Mouse (Mus musculus) limb, embryonic 10.5 days (tissue): ENCODE measurements around the gene Mrtfb. TPM values are rescaled to one million over a fixed set of nuclear protein-coding genes. Genes with fewer than 3 reads are reported as not detected.
A peak's percentile ranks its signal among the peaks of the same experiment; 100 is the strongest.

Source experiments
- DNase-seq: peaks from one replicate; pipeline ENCODE4 v3.0.0-alpha.2; 2017; ENCODE audit warnings: low spot score
- H3K27ac ChIP-seq: fragments of 300-500 bp; sonication (generic); 2 replicates; pipeline ENCODE4 v1.5.1; 2016; ENCODE audit warnings: mild to moderate bottlenecking
- H3K27me3 ChIP-seq: fragments of 300-500 bp; sonication (generic); 2 replicates; pipeline ENCODE4 v1.6.1; 2016; ENCODE audit warnings: low read depth, mild to moderate bottlenecking; ENCODE audit not compliant: poor library complexity, severe bottlenecking
- H3K36me3 ChIP-seq: fragments of 300-500 bp; sonication (generic); 2 replicates; pipeline ENCODE4 v1.6.1; 2016; ENCODE audit warnings: mild to moderate bottlenecking, moderate library complexity
- H3K4me1 ChIP-seq: fragments of 300-500 bp; sonication (generic); 2 replicates; pipeline ENCODE4 v1.6.1; 2016
- H3K4me3 ChIP-seq: fragments of 300-500 bp; sonication (generic); 2 replicates; pipeline ENCODE4 v1.5.1; 2016; ENCODE audit warnings: mild to moderate bottlenecking, moderate library complexity
- H3K9me3 ChIP-seq: fragments of 300-500 bp; sonication (generic); replicated peaks from 2 replicates; pipeline ENCODE4 v1.6.1; 2016; ENCODE audit warnings: mild to moderate bottlenecking
- WGBS: fragments of 180-500 bp; shearing (Covaris S2); methylation state at CpG from one replicate; pipeline ENCODE4 v1.1.7; 2016; 5-methylcytosine and 5-hydroxymethylcytosine counted together
- polyA plus RNA-seq: library from polyadenylated mRNA; unstranded; fragments of >200 nt; fragmentation: Nextera tagmentation; extraction: Ambion mirVana; gene quantifications from 2 replicates; pipeline ENCODE4 v1.2.1, GENCODE M21; 2016

Mrtfb gene
- polyA plus RNA-seq, 1 experiment from 2014 or later, result 21.3 TPM

DNA sequence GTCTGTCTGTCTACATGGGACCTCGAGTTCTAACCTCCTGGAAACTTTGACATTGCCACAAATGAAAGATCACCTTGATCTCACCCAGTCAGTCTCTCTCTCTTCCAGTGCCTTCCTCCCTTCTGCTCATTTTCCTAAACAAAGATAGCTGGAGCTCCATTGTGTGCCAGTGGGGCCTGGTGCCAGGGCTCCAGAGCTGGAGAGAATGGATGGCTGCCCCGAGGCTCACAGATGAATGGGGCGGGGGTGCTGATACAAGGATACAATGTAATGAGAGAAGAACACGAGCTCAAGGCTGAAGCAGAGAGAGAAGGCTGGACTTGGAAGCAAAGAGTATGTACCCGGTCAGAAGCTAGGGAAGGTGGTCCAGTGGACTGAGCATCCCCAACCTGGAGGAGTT lies 189.2 kb downstream of the Mrtfb start:
- peaks cover 22% of the 10 kb centered on the region for H3K4me1 ChIP-seq
- no peaks in the 10 kb centered on the region for H3K9me3 ChIP-seq
- no peak overlapping the region for H3K27ac ChIP-seq
- no peak for DNase-seq
- no peaks in the 10 kb centered on the region for H3K36me3 ChIP-seq
- no peak overlapping the region for H3K4me3 ChIP-seq
- WGBS, result 77% methylated on average over 5 of the region's 5 CpGs
- peaks cover 58% of the 10 kb centered on the region for H3K27me3 ChIP-seq

DNA sequence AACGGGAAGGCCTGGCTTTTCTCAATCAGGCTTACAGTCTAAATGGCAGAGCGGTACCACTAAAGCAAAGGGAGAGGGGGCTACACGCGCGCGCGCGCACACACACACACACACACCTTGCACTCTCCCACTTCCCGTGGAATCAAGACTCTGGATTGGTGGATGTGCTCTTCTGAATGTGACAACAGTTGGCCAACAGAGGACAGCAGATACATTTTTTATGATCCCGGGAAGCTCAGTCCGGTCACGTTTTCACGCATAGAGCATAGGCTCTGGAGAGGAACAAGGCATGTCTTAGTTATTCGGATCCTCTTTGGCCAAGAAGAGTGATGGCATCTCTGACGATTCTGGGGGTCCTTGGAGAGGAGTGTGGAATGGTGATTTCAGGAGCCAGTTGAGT lies 190.2 kb downstream of the Mrtfb start:
- Histone ChIP-seq H3K36me3 (no peaks in the 10 kb centered on the region), H3K4me1 (peaks cover 22% of the 10 kb centered on the region), H3K4me3 (peak overlapping the region; percentile 80), H3K27me3 (peaks cover 68% of the 10 kb centered on the region), H3K27ac (no peak overlapping the region), H3K9me3 (no peaks in the 10 kb centered on the region)
- WGBS, result 16% methylated on average over 15 of the region's 15 CpGs
- DNase-seq, result no peak

DNA sequence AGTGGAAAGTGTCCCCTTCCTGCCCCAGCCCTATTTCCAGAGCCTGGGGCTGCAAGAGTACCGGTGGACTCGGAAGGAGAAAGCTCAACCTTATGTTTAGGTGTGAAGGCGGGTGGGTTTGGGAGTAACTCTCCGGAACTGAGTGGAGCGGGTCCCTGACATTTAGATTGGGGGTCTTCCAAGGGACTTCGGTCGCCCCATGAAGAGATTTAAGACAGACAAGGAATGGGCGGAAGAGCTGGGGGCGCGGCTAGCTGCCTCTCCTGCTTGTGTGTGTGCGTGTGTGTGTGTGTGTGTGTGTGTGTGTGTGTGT lies 190.6 kb downstream of the Mrtfb start:
- Histone ChIP-seq H3K27ac (peak overlapping the region; percentile 87), H3K4me3 (peak overlapping the region; percentile 80), H3K9me3 (no peaks in the 10 kb centered on the region), H3K27me3 (peaks cover 73% of the 10 kb centered on the region), H3K4me1 (peaks cover 22% of the 10 kb centered on the region), H3K36me3 (no peaks in the 10 kb centered on the region)
- 2% methylated on average over 11 of the region's 11 CpGs for WGBS
- DNase-seq, result no peak

DNA sequence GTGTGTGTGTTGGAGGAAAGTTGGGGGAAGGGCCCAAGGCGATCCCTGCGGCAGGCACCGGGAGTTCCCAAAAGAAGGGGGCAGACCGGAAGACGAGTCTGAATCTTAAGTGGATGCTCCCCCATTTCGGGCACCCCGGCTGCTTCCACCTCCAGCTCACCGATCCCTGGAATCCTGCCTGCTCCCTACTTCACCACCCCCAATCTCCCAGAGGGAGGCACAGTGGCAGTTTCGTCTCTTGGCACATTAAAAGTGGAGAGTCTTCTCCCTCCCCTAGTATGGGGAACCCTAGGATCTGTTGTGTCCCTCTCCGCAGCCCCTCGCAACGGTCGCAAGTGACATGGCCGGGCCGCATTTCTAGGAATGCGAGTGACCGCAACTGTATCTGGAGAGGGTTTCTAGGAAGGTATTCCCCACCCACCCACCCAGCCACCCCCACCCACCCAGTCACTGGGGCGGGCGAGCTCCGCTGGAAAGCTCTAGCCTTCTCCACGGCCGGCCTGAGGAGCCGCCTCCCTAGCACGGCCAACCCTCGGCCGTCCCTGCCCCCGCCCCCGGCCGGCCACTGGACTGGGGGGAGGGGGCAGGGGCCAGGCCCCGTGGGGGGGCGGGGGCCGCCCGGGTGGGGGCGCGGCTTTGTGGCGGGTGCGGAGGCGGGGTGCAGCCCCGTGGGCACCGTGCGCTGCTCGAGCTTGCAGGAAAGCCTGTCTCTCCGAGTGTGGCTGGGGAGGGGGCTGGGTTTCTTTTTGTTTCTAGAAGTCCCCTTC lies 191.2 kb downstream of the Mrtfb start:
- Histone ChIP-seq H3K4me1 (peaks cover 22% of the 10 kb centered on the region), H3K27me3 (peaks cover 77% of the 10 kb centered on the region), H3K36me3 (no peaks in the 10 kb centered on the region), H3K27ac (peak overlapping the region; percentile 87), H3K4me3 (peak overlapping the region; percentile 80), H3K9me3 (no peaks in the 10 kb centered on the region)
- peak; percentile 58 for DNase-seq
- 0% methylated on average over 36 of the region's 43 CpGs for WGBS

DNA sequence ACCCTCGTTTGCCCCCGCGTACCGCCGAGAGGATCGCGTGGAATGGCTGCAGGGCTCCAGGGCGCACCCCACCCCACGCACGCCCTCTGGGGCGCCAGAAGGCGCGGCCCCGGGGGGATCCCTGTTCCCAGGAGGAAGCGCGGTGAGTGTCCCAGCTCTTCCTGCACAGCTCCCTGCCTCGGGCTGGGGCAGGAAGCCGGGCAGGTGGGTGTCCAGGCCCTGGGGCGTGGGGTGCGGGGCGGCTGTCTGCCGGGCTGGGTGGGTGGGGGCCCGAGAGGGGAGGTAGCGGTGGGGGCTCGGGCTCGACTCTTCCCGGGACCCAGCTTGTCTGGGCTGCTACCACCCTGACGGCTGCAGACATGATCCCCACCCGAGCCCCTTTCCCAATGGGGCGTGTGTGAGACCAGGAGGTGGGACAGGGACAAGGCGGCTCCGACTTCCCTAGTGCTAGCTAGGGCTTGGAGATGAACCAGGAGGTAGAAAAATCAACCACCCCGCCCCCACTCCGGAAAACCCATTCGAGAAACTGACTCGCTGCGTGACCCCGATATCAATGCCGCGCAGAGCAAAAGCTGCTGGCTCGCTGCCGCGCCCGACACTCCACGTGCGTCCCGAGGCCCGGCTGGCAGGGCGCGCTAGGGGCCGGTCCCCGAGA lies 191.9 kb downstream of the Mrtfb start:
- no peaks in the 10 kb centered on the region for H3K9me3 ChIP-seq
- peak overlapping the region; percentile 87 for H3K27ac ChIP-seq
- H3K4me3 ChIP-seq, result peak overlapping the region; percentile 80
- H3K27me3 ChIP-seq, result peaks cover 77% of the 10 kb centered on the region
- H3K36me3 ChIP-seq, result no peaks in the 10 kb centered on the region
- peaks cover 22% of the 10 kb centered on the region for H3K4me1 ChIP-seq
- DNase-seq, result peak; percentile 70
- WGBS, result under 1% methylated on average over 51 of the region's 52 CpGs

DNA sequence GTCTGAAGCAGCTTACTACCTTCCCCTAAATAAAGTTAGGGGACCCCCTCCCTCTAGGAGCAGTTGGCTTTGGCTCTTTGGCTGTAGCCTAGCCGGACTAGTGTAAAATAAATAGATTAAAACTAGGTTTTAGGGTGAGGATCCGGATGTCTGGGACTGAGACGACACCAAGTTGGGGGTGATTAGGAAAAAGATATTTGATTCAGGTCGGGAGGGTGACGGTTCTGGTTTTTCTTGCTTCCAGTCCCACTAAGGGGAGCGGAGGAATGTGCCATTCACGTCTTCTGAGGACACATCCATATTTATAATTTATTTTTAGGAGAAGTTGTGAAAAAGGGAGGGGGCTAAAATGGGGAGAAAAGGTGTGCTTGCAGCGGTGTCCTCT lies 192.4 kb downstream of the Mrtfb start:
- WGBS, result 10% methylated on average over 8 of the region's 8 CpGs
- Histone ChIP-seq H3K27me3 (peaks cover 77% of the 10 kb centered on the region), H3K36me3 (no peaks in the 10 kb centered on the region)

DNA sequence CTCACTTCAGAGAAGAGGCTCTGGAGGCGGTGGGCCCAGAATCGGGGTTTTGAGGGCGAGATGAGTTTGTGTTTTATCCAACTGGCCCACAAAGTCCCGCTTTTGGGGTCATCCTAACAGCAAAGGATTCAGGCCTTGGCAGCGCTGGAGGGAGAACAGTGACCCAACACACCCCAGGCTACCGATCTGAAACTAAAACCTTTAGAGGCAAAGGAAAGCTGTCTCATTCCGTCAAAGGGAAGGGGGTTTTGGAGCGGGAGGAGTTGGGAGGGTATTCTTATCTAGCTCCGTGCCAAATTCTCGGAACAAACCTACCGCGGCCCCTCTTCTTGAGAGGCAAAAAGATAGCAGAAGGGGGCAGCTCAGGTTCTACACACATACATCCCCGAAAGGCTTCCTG lies 193.2 kb downstream of the Mrtfb start:
- Histone ChIP-seq H3K36me3 (no peaks in the 10 kb centered on the region), H3K4me3 (peak overlapping the region; percentile 80; the same call in 1 of the 2 replicates), H3K27me3 (peaks cover 83% of the 10 kb centered on the region), H3K4me1 (peaks cover 22% of the 10 kb centered on the region), H3K9me3 (no peaks in the 10 kb centered on the region), H3K27ac (no peak overlapping the region)
- 11% methylated on average over 13 of the region's 13 CpGs for WGBS
- DNase-seq, result peak; percentile 49

More for the DNA sequence above, 192.4 kb downstream of the Mrtfb start:
- Histone ChIP-seq H3K9me3 (no peaks in the 10 kb centered on the region), H3K4me3 (peak overlapping the region; percentile 80), H3K4me1 (peaks cover 22% of the 10 kb centered on the region), H3K27ac (no peak overlapping the region)
- DNase-seq, result no peak

DNA sequence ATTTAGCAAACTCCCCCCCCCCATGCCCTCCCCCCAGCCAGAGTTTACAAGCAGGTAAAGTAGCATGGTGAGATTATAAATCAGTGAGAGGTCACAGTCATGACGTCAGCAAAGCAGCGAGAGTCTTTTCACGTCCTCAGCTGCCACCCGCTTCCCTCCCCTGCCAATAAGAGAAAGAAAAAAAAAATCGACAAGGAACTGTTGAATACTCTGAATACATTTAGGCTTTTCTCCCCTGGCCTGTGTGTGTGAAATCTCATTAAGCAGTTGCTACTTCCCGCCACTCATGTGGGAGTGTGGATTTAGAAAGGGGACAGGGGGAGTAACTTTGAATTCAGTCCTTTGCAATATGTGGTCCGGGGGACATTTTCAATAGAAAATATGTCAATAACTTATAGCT lies 194.6 kb downstream of the Mrtfb start:
- DNase-seq, result no peak
- Histone ChIP-seq H3K4me3 (no peak overlapping the region), H3K9me3 (no peaks in the 10 kb centered on the region), H3K27me3 (peaks cover 71% of the 10 kb centered on the region), H3K36me3 (no peaks in the 10 kb centered on the region), H3K4me1 (peaks cover 22% of the 10 kb centered on the region), H3K27ac (no peak overlapping the region)
- WGBS, result 33% methylated on average over 7 of the region's 7 CpGs

DNA sequence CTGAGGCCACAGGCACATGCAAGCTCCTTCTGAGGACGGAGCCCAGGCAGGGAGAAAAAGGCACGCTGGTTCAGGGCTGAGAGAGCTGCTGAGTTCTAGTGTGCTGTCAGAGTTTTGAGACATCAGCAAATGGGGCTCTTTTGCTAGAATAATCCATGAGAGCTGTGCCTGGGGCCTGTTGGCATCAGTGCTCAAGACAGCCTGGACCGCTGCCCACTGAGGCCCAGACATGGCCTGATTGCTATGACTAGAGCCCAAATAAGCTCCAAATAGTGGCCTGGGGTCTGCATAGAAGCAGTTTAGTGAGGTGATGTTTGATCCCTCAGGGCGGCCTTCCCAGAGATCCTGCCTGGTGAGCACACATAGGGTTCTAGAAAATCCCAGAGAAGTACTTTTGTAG lies 195.7 kb downstream of the Mrtfb start:
- 87% methylated on average over 4 of the region's 4 CpGs for WGBS
- no peaks in the 10 kb centered on the region for H3K36me3 ChIP-seq
- H3K4me1 ChIP-seq, result peaks cover 16% of the 10 kb centered on the region
- peaks cover 60% of the 10 kb centered on the region for H3K27me3 ChIP-seq
- DNase-seq, result no peak
- H3K4me3 ChIP-seq, result no peak overlapping the region
- no peaks in the 10 kb centered on the region for H3K9me3 ChIP-seq
- no peak overlapping the region for H3K27ac ChIP-seq

DNA sequence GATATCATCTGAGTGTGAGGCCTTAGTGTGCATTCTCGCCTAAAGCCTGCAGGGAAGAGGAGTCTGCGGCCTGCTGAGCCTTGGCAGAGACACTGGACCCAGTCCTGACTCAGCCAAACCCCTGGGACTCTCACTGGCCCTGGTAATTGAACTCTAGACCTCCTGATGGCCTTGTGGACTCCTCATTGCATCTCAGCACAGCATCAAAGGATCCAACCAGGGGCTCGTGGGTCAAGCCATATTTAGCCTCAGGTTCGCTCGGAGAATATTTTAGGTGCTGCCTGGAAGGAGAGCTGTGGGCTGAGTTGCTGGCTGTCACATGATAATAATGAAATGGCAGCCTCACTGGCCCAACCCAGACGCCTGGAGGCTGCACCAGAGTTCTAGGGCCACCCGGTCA lies 196.4 kb downstream of the Mrtfb start:
- no peak overlapping the region for H3K4me3 ChIP-seq
- no peaks in the 10 kb centered on the region for H3K36me3 ChIP-seq
- peaks cover 10% of the 10 kb centered on the region for H3K4me1 ChIP-seq
- no peak overlapping the region for H3K27ac ChIP-seq
- DNase-seq, result no peak
- 83% methylated on average over 7 of the region's 7 CpGs for WGBS
- H3K27me3 ChIP-seq, result peaks cover 53% of the 10 kb centered on the region
- H3K9me3 ChIP-seq, result no peaks in the 10 kb centered on the region

DNA sequence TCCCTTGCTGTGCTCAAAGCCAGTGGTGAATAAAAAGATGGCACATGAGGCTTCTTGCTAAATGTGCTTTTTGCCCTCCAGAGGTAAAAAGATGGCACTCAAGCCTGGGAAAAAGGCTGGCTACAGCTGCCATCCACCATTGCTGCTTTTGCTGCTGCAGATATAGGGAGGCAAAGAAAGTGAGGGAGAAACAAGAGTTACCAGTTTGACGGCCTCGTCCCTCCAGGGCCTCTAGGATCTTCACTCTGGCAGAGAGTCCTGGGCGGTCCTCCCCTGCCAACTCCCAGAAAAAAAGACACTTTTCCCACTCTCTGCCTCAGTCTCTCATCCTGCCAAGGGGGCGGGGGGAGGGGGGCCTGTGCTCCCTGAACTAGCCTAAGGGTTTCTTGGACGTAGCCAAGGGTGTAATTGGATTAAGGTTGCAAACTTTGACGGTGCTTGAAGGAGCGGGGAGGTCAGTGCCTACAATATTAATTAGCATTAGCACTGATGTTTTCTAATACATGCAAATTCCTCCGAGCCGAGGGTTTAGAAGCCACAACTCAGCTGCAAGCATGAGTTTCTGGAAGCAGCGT lies 197.8 kb downstream of the Mrtfb start:
- 42% methylated on average over 10 of the region's 10 CpGs for WGBS
- no peak for DNase-seq
- no peak overlapping the region for H3K4me3 ChIP-seq
- no peak overlapping the region for H3K27ac ChIP-seq
- no peaks in the 10 kb centered on the region for H3K36me3 ChIP-seq
- H3K9me3 ChIP-seq, result no peaks in the 10 kb centered on the region
- H3K4me1 ChIP-seq, result no peaks in the 10 kb centered on the region; the same call in 1 of the 2 replicates
- H3K27me3 ChIP-seq, result peaks cover 39% of the 10 kb centered on the region

DNA sequence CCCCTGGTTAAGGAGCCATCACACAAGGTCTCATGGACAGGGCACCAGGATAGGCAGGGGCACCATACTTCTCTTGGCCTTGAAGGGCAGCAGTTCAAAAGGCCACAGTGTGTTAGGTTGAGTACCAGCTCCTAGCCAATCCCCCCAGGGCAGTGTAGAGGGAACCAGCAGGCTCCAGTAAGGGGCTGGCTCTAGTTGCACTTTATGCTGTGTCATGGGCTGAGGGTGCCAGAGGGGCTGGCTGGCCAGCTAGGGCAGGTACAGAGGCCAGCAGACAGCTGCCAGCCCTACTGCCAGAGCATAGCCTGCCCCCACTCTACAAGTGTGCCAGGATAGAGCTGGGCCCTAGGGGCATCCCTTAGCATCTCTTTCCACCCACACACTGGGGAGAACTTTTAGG lies 199.3 kb downstream of the Mrtfb start:
- H3K4me3 ChIP-seq, result no peak overlapping the region
- DNase-seq, result no peak
- no peaks in the 10 kb centered on the region; the same call in 1 of the 2 replicates for H3K4me1 ChIP-seq
- no peaks in the 10 kb centered on the region for H3K9me3 ChIP-seq
- H3K27me3 ChIP-seq, result peaks cover 24% of the 10 kb centered on the region
- H3K27ac ChIP-seq, result no peak overlapping the region
- H3K36me3 ChIP-seq, result no peaks in the 10 kb centered on the region

DNA sequence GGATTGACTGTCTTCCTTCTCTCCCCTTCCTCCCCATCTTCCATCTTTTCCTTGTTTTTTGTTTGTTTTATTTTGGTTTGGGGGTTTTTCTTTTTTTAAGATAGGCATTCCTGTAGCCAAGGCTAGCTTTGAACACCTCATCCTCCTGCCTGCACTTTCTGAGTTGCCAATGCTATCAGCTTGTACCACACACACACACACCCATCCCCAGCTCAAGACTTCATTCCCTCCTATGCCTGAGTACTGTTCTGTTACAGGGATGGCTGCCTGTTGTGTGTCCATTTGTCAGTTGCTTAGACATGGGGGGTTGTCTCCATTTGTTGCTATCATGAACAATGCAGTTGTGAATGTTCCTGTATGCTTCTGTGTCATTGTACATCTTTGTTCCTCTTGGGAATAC lies 202.3 kb downstream of the Mrtfb start:
- Histone ChIP-seq H3K9me3 (no peaks in the 10 kb centered on the region), H3K27me3 (0 out of 2 replicates have a peak, but pooled peaks cover 6% of the 10 kb centered on the region), H3K27ac (no peak overlapping the region), H3K4me3 (no peak overlapping the region), H3K36me3 (no peaks in the 10 kb centered on the region), H3K4me1 (no peaks in the 10 kb centered on the region; the same call in 1 of the 2 replicates)
- DNase-seq, result no peak
